Mouse (Mus musculus) ES-E14 (cell line): ENCODE data around the gene Hoxa3.

Experiments
- CHD2 ChIP-seq: IDR thresholded peaks from 2 replicates; pipeline ENCODE4 v1.6.1; 2014; ENCODE audit warnings: mild to moderate bottlenecking, low read depth, low read length, inconsistent platforms
- HCFC1 ChIP-seq: IDR thresholded peaks from 2 replicates; pipeline ENCODE4 v1.6.1; 2012; ENCODE audit warnings: low read length, inconsistent platforms, borderline replicate concordance; ENCODE audit not compliant: insufficient read depth
- MAFK ChIP-seq: IDR thresholded peaks from 2 replicates; pipeline ENCODE4 v1.6.1; 2014; ENCODE audit warnings: mild to moderate bottlenecking, low read depth, low read length, inconsistent platforms; ENCODE audit not compliant: insufficient read depth
- ZC3H11A ChIP-seq: IDR thresholded peaks from 2 replicates; pipeline ENCODE4 v1.6.1; 2012; ENCODE audit warnings: low read depth, mild to moderate bottlenecking, inconsistent platforms, low read length, borderline replicate concordance

- TF ChIP-seq HCFC1: no peak
- TF ChIP-seq MAFK: no peak
- no peak for TF ChIP-seq CHD2
- no peak for TF ChIP-seq ZC3H11A
These were observed 7.9 kb downstream of the Hoxa3 start for GRCm38 (mm10) chr6:52205221-52205620.
